Mouse (Mus musculus) monocyte, adult 2 months (primary cell): ENCODE data around the gene Uqcc2.
A peak's percentile ranks its signal among the peaks of the same experiment; 100 is the strongest.

Experiments used
- DNase-seq, 2 experiments: peaks; one replicate each; pipeline ENCODE4 v3.0.0; 2022; ENCODE audit warnings: low spot score in 2 of 2, low read depth in 1 of 2

Uqcc2 gene

DNA sequence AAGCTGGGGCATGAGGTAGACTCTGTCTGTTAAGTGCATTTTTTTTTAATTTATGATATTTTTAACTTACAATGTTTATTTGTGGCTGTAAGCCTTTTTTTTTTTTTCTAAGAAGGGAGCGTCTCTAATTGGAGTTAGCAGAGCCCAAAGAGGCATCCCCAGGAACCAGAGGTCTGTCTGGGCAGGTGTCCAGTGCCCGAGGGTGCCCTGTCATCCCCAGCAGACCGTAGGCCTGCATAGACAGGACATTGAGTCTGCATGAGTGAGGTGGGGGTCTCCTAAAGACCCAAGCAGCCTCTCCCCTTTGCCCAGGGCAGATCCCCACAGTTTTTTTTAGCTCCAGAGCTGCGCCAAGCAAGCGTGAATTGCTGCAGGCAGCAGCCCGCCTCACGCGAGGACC is 22.0 kb upstream of the Uqcc2 start:
- no peak for DNase-seq

DNA sequence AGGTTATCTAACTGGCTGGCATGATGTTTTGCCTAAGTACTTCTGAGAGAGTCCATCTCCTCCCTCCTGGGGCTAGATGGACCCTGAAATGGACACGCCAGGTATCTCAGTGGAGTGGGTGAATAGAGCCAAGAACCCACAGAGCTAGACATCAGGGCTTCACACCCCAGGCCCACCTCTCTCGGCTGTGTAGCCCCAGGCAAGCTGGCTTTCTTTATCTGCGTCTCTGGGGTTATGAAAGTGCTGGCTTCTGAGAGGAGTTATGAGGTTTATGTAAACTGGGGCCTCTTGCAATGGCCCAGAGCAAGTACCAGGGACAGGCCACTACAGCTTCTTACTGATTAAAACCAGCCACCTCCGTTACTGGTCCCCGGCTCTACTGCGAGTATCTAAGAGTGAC is 21.2 kb upstream of the Uqcc2 start:
- no peak for DNase-seq

DNA sequence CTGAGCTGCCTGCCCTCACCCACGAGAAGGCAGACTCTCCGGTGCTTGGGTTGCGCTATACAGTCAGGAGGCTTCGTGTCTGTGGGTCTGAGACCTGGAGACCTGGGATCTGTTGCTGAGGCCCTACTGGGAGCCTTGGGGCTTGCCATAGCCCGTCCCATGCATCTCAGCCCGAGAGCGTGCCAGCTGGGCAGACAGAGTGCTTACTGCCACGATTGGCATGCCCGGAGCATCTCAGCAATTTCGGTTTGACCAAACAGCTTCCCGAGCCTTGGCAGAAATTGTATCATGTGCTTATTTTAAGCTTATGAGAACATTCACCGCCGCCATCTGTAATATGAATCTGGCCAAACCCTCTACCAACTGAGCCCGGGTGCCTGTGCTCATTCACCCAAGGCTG is 20.5 kb upstream of the Uqcc2 start:
- DNase-seq: no peak

DNA sequence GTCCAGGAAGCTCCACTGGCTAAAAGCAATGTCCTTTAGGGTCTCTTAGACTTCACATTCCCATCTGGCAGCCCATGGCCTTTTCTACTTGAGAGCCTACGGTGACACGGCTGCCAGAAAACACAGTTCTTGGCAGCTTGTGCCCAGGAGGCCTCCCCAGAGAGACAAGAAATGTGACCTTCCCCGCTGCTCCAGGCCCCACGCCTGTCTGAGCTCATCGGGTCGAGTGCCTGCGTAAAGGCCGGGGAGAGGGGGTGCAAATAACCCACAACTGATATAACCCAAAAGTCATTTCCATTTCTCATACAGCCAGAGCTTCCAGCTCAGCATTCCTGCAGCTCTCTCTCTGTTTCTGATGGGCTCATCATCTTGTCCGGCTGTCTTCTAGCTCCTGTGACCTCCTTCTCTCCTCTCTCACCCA is 20.1 kb upstream of the Uqcc2 start:
- DNase-seq: no peak

DNA sequence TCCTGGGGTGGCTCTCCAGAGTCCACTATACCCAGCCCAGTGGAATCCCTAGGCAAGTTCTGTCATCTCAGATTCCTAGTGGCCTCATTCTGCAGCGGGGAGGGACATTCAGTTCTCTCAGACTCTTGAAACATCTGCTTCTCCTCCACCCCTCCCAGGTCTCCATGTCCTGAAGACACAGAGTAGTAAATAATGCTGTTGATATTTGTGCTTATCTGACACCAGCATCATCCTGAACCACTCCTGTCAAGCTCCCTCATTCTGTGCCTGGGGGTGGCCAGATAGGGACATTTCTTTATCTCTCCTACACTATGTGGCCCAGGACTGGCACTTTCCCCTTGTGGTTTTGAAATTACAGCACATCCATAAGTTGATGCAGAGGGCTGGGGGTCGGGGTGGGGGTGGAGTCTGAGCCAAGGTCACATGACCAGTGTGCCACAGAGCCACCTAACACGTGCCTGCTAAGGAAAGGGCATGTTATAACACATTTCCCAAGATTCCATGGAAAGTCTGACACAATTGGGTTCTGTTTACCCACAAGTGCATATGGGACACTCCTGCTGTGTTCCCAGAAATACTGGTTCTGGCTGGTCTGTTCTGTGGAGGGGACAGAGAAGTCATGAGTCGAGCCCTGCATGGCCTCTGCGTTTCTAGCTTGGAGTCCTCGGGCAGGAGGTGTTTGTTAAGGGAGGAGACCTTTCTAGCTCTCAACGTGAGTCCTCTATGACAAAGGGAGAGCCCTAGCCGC is 19.4 kb upstream of the Uqcc2 start:
- no peak for DNase-seq

DNA sequence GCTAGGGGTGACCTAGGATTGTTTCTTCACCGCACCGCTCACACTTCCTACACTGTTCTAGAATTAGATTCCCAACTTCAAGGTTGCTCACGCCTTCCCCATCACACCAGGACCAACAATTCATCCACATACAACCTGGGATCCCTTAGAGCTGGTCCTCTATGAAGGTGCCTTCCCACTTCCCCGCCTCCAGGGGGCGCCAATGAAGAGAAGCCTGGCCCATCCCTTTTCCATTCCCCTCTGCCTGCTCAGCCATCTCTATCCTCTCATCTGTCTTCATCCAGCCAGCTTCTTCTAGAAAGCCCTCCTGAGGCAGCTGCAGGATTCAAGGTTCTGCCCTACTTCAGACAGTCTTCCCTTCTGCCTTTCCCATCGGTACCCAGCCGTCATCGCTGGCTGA is 17.7 kb upstream of the Uqcc2 start:
- DNase-seq: peak in 1 of 2 experiments; percentile 38

DNA sequence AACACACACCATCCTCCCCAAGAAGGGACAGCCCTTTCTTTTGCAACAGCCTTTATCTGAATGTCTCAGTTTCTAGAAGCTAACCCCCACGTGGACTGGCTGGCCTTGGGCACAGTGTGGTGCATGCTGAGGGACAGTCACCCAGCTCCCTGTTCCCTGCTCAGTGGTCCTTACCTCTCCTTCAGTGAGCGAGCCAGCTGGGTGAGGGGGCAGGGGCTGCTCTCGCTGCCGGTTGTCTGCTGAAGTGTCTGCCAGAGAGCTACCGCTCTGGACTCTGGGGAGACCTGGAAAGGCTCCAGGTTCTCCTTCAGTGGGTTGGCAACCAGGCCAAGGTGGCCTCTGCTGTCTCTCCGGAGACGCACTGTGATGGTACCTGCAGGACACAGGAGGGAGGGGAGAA is 17.2 kb upstream of the Uqcc2 start:
- DNase-seq: no peak

DNA sequence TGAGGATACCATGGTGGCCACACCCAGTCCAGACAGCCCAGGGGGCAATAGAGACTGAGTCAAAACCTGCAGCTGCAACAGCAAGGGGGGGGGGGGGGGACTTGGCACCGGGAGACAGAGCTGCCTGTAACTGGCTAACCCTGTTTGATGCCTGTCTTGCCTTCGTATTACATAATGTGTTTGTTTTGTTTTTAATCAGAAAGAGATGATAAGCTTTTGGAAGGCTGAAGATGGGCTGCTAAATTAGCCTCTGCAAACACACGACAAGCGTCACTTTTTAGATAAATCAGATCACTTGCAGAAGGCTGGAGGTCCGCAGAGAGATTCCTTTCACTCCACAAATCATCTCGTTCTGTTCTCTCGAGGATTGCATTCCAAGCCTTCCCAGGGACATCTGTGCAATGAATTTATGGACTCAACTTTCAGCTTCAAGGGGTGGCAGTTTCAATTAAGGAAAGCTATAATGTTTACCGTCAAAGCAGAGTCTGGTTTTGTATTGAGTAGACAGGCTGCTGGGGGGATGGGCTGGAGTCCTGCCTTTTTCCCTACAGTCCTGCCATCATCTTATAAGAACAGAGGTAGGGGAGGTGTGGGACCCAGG is 12.7 kb upstream of the Uqcc2 start:
- DNase-seq: no peak

DNA sequence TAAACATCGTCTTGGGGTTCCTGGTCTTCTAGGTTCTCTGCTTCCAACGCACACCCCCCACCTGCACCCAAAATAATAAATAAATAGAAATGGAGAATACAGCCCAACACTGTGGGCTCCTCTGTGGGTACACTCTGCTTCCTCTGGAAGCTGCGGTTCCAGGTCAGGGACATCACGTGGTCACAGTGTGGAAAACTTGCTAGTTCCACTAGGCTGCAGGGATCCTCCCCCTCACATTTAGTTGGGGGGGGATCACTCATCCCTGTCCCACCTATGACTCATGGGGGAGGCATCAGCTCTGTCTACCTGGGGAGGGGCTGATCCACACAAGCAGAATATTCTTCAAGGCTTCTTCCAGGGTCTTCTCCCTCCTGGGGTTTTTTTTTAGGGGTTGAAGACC is 10.4 kb upstream of the Uqcc2 start:
- no peak for DNase-seq

DNA sequence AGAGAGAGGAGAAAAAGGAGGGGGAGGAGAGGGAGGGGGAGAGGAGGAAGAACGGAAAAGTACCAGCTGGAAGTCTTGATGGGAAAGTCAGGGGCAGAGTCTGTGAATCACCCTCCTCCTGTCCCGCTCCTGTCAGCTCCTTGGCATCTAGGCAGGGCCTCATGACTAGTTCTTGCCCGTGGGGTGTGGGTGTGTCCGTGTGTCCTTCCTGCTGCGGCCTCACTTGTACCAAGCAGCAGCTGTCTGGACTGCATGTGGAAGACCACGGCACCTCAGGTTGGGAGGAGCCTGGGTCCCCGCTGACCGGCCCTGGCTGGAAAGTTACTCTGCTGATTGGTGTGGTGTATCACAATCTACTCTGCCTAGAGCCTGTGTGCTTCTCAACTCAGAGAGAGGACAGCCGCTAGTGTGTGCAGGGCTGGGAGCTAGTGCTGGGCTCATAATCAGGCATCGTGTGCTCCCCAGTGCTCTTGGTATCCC is 8.3 kb upstream of the Uqcc2 start:
- DNase-seq: no peak

DNA sequence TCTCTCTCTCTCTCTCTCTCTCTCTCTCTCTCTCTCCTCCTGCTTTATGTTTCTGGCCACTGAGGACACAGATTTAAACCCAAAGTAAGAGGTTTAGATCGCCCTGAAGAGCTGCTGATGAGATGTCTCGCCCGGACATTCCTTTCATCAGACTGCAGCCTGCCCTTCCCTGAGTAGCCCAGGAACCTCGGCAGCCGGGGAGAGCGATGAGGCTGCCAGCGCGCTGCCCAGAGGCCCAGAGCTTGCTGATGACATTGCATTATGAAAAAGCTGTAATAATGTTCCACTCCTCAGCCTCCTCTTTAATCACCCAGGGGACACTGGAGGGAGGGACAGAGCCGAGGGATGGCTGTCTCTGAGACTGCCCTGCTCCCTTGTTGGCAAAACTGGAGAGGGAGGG is 6.5 kb upstream of the Uqcc2 start:
- no peak for DNase-seq

DNA sequence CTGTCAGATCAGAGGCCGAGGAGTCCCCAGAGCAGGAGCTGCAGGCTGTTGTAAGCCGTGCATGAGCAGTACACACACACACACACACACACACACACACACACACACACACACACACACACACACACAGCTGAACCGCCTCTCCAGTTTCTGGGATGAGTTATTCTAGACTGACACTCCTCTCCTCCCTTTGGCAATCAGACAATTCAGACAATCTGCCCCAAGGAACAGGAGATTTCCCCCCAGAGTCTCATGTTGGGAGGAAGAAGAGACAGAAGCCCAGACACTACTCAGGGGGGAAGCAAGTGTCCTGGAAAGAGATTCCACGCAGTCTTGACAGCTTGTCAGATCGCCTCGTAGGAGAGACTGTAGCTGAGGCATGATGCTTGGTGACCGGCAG is 5.6 kb upstream of the Uqcc2 start:
- no peak for DNase-seq

DNA sequence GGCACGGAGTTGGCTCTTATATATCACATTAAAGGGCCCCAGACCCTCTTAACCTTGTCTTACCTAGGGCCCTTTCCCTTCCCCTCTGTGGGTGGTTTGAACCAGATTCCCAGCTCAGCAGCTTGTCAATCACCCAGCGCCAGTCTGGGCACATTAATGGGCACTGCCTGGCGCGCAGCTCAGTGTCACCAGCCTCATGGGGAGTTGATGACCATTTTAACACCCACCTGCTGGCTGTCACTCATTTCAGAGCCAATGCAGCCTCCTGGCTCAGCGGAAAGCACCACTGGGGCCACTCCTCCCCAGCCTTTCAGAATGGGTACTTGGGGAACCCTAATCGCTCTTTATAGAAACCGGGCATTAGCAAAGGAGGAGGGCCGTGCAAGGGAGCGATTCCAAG is 4.7 kb upstream of the Uqcc2 start:
- DNase-seq: no peak

DNA sequence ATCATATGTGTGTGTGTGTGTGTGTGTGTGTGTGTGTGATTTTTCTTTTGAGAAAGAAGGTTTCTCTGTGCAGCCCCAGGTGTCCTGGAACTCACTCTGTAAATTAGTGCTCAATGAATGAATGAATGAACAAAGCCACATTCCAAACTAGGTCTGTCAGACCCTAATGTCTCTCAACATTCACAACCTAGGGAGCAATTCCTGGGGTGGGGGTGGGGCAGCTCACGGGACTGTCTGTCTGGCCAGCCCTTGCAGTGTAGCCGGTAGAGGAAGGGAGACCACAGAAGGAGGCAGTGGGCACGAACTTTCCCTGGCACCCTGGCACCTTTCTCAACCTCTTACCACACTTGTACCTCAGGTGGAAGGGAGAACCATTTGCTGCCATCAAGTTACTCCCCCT is 999 bp upstream of the Uqcc2 start:
- no peak for DNase-seq

DNA sequence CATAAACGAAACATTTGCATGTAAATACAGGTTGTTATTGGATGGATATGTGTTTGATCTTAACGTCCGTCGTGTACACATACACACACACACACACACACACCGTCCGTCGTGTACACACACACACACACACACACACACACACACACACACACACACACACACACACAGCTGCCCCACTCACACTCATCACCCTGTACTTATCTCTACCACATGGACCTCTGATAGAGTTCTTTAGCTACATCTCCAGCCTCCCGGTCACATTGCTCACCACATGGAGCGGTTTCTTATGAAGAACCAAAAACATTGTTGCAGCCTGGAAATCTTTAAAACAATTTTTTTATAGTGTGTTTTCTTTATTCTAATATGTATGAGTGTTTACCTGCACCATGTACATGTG is 471 bp upstream of the Uqcc2 start:
- DNase-seq: no peak

DNA sequence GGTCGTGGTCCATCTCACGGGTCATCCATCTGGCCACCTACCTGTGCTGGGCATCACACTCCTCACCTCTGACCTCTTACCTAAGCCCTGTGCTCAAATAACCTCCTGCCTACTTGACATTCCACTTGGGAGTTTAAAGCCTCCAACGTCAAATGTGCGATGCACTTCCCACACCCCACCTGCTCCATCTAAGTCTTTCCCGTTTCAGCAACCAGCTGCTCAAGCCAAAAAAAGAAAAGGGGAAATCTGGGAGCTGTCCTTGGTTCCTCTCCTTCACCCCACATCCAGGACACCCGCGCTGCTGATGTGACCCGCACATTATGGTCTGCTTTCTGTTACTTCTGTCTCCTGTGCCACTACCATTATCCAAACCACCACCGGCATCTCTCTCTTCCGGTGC is 1.5 kb downstream of the Uqcc2 start:
- no peak for DNase-seq

DNA sequence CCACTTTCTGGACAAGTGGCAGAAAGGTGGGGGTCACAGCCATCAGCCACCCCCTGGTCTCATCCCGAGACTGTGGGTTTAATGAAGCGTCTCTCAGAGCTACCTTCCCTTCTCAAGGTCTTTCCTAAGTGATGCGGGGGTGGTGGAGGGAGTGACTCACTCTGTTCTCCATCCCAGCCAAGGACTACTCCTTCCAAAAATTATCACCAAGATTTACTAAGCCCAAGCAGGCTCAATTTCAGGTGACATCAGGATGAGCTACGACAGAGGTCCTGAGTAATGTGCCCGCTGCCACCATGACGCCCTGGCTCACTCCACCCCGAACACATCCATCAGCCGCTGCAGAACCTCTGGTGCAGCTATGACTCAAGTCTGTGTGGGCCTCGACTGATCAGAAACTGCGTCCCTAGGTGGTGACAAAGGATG is 2.5 kb downstream of the Uqcc2 start:
- no peak for DNase-seq

DNA sequence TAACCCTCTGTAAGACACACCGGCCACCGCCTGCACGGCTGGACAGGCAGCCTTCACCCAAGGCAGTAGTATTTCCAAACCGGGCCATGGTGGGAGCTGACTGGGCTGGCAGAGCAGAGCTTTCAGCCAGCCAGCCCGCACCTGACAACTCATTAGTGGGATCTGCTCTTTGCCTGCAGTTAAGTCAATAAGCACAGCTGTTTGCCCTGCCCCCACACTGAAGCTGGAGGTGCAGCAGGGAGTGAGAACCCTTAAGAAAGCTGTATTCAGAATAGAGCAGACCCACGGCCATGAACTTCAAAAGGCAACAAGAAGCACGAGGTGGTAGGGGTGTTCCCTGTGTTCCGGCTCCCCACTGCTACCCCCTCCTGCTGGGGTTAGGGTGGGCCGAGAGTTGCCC is 3.5 kb downstream of the Uqcc2 start:
- no peak for DNase-seq

DNA sequence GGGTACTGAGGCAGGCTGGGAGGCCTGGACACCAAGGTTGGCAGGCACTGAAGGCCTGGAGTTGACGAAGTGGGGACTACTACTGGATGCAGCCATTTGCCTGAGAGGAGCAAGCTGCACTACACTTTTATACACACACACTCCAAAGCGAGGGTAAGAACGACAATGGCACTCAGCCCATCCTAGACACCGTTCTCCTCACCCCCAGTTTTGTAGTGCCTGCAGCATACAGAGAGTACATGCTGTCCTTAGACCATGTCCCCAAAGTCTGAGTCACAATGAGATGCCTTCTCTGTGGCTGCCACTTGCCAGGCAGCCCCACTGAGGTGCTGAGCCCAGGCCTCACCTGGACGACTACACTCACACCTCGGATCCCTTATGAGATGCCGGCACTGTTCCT is 3.9 kb downstream of the Uqcc2 start:
- DNase-seq: no peak

DNA sequence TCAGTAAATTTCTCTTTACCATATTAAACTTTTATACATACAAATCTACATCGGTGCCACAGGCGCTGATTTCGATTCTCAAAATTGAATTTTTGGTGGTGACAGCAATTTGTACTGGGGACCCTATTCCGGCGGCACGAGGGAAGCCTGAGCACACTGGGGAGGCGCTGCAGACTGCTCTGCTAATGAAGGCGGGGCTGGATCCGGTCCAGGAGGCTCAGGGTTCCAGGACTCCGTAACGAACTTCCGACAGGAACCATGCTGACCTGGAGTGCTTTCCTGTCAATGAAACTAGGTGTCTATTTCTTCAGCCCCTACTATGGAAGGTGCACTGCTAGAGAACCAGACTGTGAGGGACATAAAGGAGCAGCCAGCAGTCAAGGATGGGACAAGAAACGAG is 4.4 kb downstream of the Uqcc2 start:
- DNase-seq: no peak

DNA sequence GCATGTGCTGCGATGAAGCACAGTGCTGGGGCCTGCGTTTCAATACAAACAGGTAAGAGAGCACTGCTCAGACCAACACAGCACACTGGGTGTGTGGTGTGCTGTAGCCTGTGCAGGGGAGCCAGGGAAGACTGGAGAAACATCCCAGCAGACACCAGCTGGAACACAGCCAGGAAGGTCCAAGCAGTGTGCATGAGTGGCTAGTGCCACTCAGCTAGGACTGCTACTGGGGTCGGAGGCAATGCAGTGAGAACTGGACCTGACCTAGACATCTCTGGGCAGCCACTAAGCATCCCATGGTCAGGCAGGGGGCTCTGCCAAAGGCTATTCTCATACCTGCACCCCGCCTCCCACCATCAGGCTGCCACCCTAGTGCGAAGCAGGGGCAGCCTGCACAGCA is 5.5 kb downstream of the Uqcc2 start:
- no peak for DNase-seq

DNA sequence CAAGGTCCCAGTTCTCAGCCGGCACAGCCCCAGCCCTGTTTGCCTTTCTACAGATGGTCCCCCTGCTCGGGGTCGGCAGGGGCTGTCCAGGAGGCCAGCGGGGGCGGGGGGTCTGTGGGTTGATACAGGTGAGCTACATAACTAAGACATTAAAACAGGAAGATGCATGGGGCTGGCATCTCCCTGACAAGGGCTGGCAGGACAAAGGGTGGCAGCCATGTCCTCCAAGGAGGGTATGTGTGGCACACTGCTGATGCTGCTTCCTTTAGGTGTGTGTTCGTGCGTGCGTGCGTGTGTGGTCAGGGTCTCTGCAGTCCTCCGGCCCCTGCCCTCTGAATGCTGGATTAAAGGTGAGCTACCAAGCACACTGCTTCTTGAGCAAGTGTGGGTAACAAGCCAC is 6.7 kb downstream of the Uqcc2 start:
- no peak for DNase-seq

DNA sequence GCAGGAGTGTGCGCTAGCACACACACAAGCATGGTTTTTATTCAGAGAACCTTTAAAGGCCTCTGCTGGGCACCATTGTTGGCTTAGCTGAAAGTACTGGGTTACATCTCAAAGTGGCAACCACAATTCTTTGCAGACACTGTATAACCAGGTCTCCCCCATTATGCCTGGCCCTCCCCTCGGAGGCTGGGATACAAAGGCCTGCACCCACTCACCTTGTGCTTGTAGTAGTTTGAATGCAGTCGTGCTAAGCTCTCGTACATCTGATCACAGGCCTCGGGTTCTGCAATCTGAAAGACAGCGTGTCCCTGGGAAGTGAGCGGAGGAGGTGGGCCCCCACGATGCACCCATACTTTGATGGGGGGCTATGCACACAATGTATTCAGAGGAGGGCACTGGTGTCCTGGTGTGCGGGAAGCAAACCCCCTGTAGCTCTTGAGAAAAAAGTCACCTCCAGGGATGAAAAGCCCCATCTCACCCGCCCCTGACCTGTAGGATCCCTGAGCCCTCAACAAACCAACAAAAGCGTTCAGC is 8.0 kb downstream of the Uqcc2 start:
- no peak for DNase-seq
